Mouse (Mus musculus) liver, embryonic 16.5 days (tissue): ENCODE data around the gene Mrps34. TPM values are rescaled to one million over a fixed set of nuclear protein-coding genes. Genes with fewer than 3 reads are reported as not detected.

Experiments
- ATAC-seq: fragments of 200-750 bp; cut with Nextera tagmentation; 2 replicates; pipeline ENCODE4 v1.8.0; 2017; ENCODE audit warnings: low read depth, mild to moderate bottlenecking, moderate number of reproducible peaks, moderate library complexity
- H3K27ac ChIP-seq: fragments of 300-500 bp; sonication (generic); 2 replicates; pipeline ENCODE4 v1.5.1; 2014; ENCODE audit warnings: mild to moderate bottlenecking, low read length
- H3K27me3 ChIP-seq: fragments of 300-500 bp; sonication (generic); 2 replicates; pipeline ENCODE4 v1.6.1; 2014; ENCODE audit warnings: low read depth, low read length, mixed read lengths; ENCODE audit not compliant: control insufficient read depth, insufficient read depth
- H3K36me3 ChIP-seq: fragments of 300-500 bp; sonication (generic); 2 replicates; pipeline ENCODE4 v1.6.1; 2014; ENCODE audit warnings: mild to moderate bottlenecking; ENCODE audit not compliant: control insufficient read depth, insufficient read depth
- H3K4me1 ChIP-seq: fragments of 300-500 bp; sonication (generic); 2 replicates; pipeline ENCODE4 v1.6.1; 2014; ENCODE audit warnings: low read depth, low read length, mixed read lengths; ENCODE audit not compliant: control insufficient read depth
- H3K4me2 ChIP-seq: fragments of 300-500 bp; sonication (generic); 2 replicates; pipeline ENCODE4 v1.6.1; 2014; ENCODE audit warnings: low read depth, low read length, mixed read lengths
- H3K4me3 ChIP-seq: fragments of 300-500 bp; sonication (generic); 2 replicates; pipeline ENCODE4 v1.5.1; 2014; ENCODE audit warnings: low read depth, mild to moderate bottlenecking, low read length
- H3K9ac ChIP-seq: fragments of 300-500 bp; sonication (generic); 2 replicates; pipeline ENCODE4 v1.6.1; 2014; ENCODE audit warnings: low read depth, low read length
- H3K9me3 ChIP-seq: fragments of 300-500 bp; sonication (generic); replicated peaks from 2 replicates; pipeline ENCODE4 v1.6.1; 2016; ENCODE audit warnings: low read length; ENCODE audit not compliant: control insufficient read depth
- WGBS: fragments of 180-500 bp; shearing (Covaris S2); extraction: QIAGEN DNeasy Blood & Tissue Kit; methylation state at CpG from one replicate; pipeline ENCODE4 v1.1.7; 2014; ENCODE audit not compliant: insufficient replicate concordance; 5-methylcytosine and 5-hydroxymethylcytosine counted together
- polyA plus RNA-seq: library from polyadenylated mRNA; unstranded; fragments of >200 nt; fragmentation: Nextera tagmentation; extraction: Ambion mirVana; gene quantifications from 2 replicates; pipeline ENCODE4 v1.2.1, GENCODE M21; 2015

Gene Mrps34
- polyA plus RNA-seq, 1 experiment from 2014 or later, result 48.9 TPM

DNA sequence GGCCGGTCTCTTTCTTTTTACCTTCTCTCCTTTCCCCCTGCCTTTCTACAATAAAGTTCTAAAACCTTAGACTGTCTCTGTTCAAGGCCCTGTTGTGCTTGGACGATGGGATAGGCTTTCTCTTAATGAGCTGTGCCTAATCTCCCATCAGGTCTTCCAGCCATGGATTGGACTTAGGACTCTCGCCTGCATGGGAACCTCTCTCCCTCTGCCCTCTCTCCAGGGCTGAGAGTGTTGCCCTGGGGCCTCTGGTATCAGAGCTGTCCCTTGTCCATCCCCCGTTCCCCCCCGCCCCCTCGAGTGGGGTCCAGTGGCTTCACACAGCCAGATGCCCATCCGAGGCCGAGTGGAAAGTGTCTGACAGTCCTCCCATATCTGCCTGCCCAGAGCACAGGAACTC, 19.9 kb upstream of the Mrps34 start:
- no peaks in the 10 kb centered on the region for H3K27me3 ChIP-seq
- peaks cover 3% of the 10 kb centered on the region; the same call in 1 of the 2 replicates for H3K4me1 ChIP-seq
- no peaks in the 10 kb centered on the region for H3K36me3 ChIP-seq
- no peak overlapping the region for H3K4me2 ChIP-seq
- no peak for ATAC-seq
- H3K9me3 ChIP-seq, result no peaks in the 10 kb centered on the region
- no peak overlapping the region for H3K9ac ChIP-seq
- no peak overlapping the region for H3K4me3 ChIP-seq
- 60% methylated on average over 8 of the region's 8 CpGs for WGBS
- no peak overlapping the region for H3K27ac ChIP-seq

DNA sequence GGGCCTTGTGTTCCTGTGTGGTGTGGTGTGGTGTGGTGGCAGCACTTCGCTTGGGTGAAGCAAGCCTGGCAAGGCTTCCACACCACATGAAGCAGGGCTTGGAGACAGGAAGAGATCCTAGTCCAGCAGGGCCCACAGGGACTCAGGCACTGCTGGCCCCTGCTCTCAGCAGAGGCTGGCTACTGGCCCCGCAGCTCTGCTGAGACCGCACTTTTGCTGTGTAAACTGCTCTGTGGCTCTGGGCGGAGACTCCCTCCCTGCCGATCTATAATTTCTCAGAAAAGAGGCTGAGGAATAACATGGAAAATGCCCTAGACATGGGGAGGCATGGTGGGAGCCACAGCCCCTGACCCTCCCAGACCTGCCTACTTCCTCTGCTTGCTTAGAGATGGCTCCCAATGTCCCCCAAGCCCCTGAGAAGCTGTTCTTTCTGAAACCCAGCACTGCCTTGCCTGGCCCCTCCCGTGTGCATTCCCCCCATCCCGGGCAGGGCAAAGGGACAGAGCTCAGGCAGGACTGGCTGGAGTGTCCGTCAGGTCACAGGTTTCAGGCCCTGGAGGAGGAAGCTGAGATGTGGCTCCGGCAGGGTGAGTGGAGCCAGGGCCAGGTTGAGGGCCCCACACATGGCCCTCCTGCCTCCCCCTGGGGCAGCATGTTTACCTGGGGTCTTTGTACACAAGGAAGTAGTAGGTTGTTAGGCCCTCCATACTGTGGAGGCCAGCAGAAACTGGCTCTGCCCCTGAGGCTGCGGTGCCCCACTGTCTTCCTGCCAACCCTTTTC, 17.4 kb upstream of the Mrps34 start:
- Histone ChIP-seq H3K4me3 (peak overlapping the region; percentile 5; the same call in 1 of the 2 replicates), H3K9me3 (no peaks in the 10 kb centered on the region), H3K9ac (0 out of 2 replicates have a peak overlapping the region, but pooled peaks have one; percentile 12), H3K27ac (peak overlapping the region; percentile 62), H3K27me3 (no peaks in the 10 kb centered on the region), H3K4me1 (peaks cover 3% of the 10 kb centered on the region; the same call in 1 of the 2 replicates), H3K36me3 (peaks cover 4% of the 10 kb centered on the region; the same call in 1 of the 2 replicates), H3K4me2 (peak overlapping the region; percentile 17)
- peak; percentile 75 for ATAC-seq
- WGBS, result 58% methylated on average over 10 of the region's 10 CpGs

DNA sequence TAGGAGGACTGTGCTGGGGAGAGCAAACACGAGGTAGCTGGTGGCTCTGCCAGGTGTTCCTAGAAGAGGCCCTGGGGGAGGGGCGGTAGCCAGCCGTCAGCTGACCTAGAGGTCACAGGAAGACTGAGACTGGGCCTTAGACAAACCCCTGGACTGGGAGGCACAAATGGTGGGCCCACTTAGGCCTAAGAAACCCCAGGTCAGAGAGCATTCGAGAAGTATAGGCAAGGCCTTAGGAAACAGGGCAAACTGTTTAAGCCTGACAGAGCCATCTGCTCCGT, 16.9 kb upstream of the Mrps34 start:
- peak; percentile 71 for ATAC-seq
- WGBS, result 59% methylated on average over 5 of the region's 5 CpGs
- Histone ChIP-seq H3K4me2 (peak overlapping the region; percentile 17; the same call in 1 of the 2 replicates), H3K4me1 (peaks cover 3% of the 10 kb centered on the region; the same call in 1 of the 2 replicates), H3K36me3 (peaks cover 9% of the 10 kb centered on the region), H3K27ac (peak overlapping the region; percentile 62), H3K9me3 (no peaks in the 10 kb centered on the region), H3K9ac (no peak overlapping the region), H3K4me3 (no peak overlapping the region), H3K27me3 (no peaks in the 10 kb centered on the region)

GRCm38 (mm10) chr17:24878531-24878930, 16.4 kb upstream of the Mrps34 start:
- peaks cover 3% of the 10 kb centered on the region; the same call in 1 of the 2 replicates for H3K4me1 ChIP-seq
- H3K27me3 ChIP-seq, result no peaks in the 10 kb centered on the region
- ATAC-seq, result no peak
- no peaks in the 10 kb centered on the region for H3K9me3 ChIP-seq
- no peak overlapping the region for H3K27ac ChIP-seq
- H3K9ac ChIP-seq, result no peak overlapping the region
- no peak overlapping the region for H3K4me3 ChIP-seq
- H3K4me2 ChIP-seq, result peak overlapping the region; percentile 1; the same call in 1 of the 2 replicates
- WGBS, result 68% methylated on average over 8 of the region's 8 CpGs
- peaks cover 14% of the 10 kb centered on the region for H3K36me3 ChIP-seq

- Histone ChIP-seq H3K9me3 (no peaks in the 10 kb centered on the region), H3K9ac (no peak overlapping the region), H3K4me2 (no peak overlapping the region), H3K4me1 (peaks cover 13% of the 10 kb centered on the region), H3K27me3 (no peaks in the 10 kb centered on the region), H3K36me3 (peaks cover 20% of the 10 kb centered on the region), H3K27ac (no peak overlapping the region), H3K4me3 (no peak overlapping the region)
- WGBS, result 40% methylated on average over 7 of the region's 7 CpGs
- ATAC-seq, result no peak
Measured at GRCm38 (mm10) chr17:24881738-24882440, 13.0 kb upstream of the Mrps34 start.

DNA sequence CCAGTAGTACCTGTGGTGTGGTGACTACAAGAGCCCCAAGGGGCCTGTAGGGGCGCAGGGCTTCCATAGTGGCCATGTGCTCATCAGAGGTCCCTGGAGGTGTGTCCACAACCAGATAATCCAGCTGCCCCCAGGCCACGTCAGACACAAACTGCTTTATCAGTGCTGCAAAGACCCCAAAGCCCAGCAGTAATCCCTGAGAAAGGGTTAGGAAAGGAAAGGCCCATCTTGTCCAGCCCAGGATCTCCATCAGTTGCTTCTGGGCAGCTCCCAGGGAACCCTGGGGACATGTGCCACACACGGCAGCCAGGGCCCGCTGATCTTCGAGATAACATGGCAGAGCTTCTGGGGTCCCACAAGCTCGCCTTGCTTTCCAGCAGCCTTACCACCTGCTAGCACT, 10.5 kb upstream of the Mrps34 start:
- Histone ChIP-seq H3K36me3 (peaks cover 29% of the 10 kb centered on the region), H3K9ac (no peak overlapping the region), H3K27me3 (no peaks in the 10 kb centered on the region), H3K4me3 (no peak overlapping the region), H3K4me1 (peaks cover 26% of the 10 kb centered on the region), H3K4me2 (no peak overlapping the region), H3K9me3 (no peaks in the 10 kb centered on the region), H3K27ac (no peak overlapping the region)
- no peak for ATAC-seq
- 70% methylated on average over 6 of the region's 6 CpGs for WGBS

DNA sequence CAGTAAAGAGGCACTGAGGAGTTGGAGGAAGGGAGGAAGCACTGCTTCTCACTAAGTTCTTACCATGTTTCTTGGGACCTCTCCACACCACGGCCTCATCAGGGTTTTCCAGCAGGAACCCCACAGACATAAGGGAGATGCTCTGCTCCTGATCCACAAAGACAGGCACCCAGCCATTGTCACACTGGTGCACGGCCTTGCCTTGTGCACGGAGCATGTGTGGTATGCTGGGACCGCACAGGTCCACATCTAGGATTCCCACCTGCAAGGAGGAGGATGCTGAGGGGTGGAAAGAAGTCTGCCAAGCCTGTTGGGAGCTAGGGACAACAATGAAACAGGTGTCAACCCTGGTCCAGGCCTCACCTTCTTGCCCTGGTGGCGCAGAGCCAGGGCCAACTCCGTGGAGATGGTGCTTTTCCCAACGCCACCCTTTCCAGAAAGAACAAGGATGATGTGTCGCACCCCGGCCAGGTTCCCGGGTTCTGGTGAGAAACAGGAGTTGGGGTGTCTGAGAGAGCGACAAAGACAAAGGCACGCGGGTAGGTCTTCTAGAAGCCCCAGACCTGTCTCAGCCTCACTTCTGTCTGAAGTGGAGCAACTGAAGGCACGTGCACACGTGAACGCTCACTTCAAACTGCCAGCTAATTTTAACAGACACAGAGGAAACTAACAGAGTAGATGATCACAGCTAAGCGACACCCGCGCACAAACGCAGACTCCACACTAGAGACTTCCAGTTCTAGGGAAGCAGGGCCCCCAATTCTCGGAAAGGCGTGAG, 9.4 kb upstream of the Mrps34 start:
- Histone ChIP-seq H3K9ac (peak overlapping the region; percentile 83), H3K4me1 (peaks cover 27% of the 10 kb centered on the region), H3K4me2 (peak overlapping the region; percentile 90), H3K36me3 (peaks cover 40% of the 10 kb centered on the region), H3K27ac (peak overlapping the region; percentile 58), H3K9me3 (no peaks in the 10 kb centered on the region), H3K27me3 (no peaks in the 10 kb centered on the region), H3K4me3 (peak overlapping the region; percentile 94)
- 20% methylated on average over 22 of the region's 22 CpGs for WGBS
- no peak for ATAC-seq

DNA sequence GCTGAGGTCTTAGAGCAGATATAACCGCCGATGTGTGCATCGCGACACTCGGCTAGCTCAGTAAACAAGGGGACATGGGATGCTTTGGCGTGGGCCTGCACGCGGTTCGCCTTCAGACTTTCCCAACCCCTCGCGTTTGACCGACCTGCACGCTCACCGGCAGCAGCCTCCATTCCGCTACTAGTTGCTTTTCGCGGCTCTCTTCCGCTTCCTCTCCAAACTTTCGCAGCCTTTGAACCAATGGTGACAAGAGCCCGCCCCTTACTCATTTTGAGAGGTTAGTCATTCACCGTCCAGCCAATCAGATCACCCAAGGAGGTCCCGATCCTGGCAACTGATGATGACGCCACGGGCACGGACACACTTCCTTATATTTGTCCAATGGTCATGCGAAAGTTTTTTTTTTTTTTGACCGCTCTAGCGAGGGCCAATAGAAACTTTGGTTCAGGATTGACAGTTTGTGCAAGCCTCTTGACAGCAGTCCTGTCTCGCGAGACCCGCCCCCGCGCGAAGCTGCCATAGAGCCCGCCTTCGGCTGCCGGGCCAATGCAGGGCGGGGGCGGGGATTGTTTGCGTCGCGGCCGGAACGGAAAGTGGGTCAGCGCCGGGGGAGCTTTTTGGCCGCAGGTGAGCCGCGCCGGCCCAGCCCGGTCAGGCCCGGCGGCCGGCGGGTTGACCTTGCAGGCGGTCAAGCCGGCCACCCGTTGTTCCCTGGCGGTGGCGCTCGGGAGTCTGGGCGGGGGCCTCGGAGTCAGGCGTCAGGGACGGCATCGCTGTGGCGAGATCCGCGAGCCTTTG, 8.6 kb upstream of the Mrps34 start, which contains the start of the genes Nubp2 and Spsb3:
Gene Nubp2 (minus strand): TSS at position 216 of the 798 bp plus-strand sequence.
Gene Spsb3 (plus strand): TSS at position 510 of the 798 bp plus-strand sequence.
- WGBS, result under 1% methylated on average over 69 of the region's 69 CpGs

More for the DNA sequence above, 8.6 kb upstream of the Mrps34 start, which contains the start of the genes Nubp2 and Spsb3:
- Histone ChIP-seq H3K27ac (peak within 1 kb of the TSS; percentile 92), H3K27me3 (no peaks in the 10 kb centered on the region), H3K4me1 (peaks cover 28% of the 10 kb centered on the region), H3K9ac (peak within 1 kb of the TSS; percentile 98), H3K9me3 (no peaks in the 10 kb centered on the region), H3K4me3 (peak within 1 kb of the TSS; percentile 94), H3K36me3 (peaks cover 48% of the 10 kb centered on the region), H3K4me2 (peak within 1 kb of the TSS; percentile 90)
- peak; percentile 93 for ATAC-seq
